Mouse (Mus musculus): Measurements from ENCODE around the gene 6030468B19Rik. TPM values are rescaled to one million over a fixed set of nuclear protein-coding genes. Genes with fewer than 3 reads are reported as not detected.

The 6030468B19Rik gene
- polyA plus RNA-seq, 1 experiment from 2014 or later: 0.42 TPM

DNA sequence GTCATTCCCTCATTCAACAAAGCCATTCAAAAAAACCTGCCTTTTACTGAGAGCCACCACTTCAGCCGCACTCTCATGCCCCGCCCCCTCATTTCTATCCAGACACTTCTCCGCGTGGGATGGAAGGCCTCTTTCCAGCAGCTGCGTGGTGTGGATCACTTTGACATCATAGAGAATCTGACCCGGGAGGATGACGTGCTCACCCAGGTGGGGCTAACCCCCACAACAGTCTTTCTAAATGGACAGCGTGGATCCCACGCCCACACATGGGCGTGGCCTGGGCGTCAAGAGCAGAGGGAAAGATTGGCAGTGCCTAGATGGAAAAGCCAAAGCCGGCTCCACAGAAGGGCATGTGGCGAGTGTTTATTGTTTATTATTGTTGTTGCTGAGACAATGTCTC lies 38.8 kb downstream of the 6030468B19Rik start:
- H3K9ac ChIP-seq: no peak overlapping the region
- peak overlapping the region; percentile 36 for H3K4me2 ChIP-seq (replicated peaks)
- H3K36me3 ChIP-seq: no peaks in the 10 kb centered on the region
- H3K27ac ChIP-seq: no peak overlapping the region
- H3K9me3 ChIP-seq: no peaks in the 10 kb centered on the region
- ATAC-seq (ENCODE audit: low FRiP score, low read depth): no peak
- H3K4me3 ChIP-seq: no peak overlapping the region
- H3K27me3 ChIP-seq (replicated peaks): no peaks in the 10 kb centered on the region
- 0 out of 2 replicates have a peak, but pooled peaks cover 7% of the 10 kb centered on the region for H3K4me1 ChIP-seq
- 26% methylated on average over 13 of the region's 13 CpGs for WGBS

GRCm38 (mm10) chr11:117838572-117838971 lies 41.1 kb downstream of the 6030468B19Rik start:
- 78% methylated on average over 2 of the region's 2 CpGs for WGBS
- Histone ChIP-seq H3K27ac (no peak overlapping the region), H3K4me2 (replicated peaks) (no peak overlapping the region), H3K9me3 (no peaks in the 10 kb centered on the region), H3K27me3 (replicated peaks) (no peaks in the 10 kb centered on the region), H3K4me1 (no peaks in the 10 kb centered on the region), H3K9ac (no peak overlapping the region), H3K4me3 (no peak overlapping the region), H3K36me3 (no peaks in the 10 kb centered on the region)
- ATAC-seq (ENCODE audit: low FRiP score, low read depth): no peak

- WGBS: 93% methylated on average over 1 of the region's 1 CpGs
- H3K36me3 ChIP-seq: no peaks in the 10 kb centered on the region
Measured at GRCm38 (mm10) chr11:117839021-117839420, 41.6 kb downstream of the 6030468B19Rik start.

DNA sequence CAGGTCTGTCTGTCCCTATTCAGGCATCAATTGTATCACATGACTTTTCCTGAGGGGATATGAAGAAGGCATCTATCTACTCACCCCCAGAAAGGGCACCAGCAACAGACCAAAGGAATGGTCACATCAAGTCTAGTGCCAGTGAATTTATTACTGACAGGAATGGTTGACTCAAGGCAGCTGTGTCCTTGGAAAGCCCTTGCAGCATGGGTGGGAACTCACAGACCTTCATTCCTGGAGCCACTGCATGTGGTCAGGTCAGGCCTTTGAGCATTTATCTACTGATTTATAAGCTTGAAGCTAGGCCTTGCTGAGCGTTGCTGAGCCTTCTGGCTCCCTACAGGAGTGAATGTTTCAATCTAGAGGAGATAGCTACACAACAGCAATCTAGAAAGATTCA lies 43.5 kb downstream of the 6030468B19Rik start:
- no peaks in the 10 kb centered on the region for H3K4me1 ChIP-seq
- no peaks in the 10 kb centered on the region for H3K9me3 ChIP-seq
- H3K9ac ChIP-seq: no peak overlapping the region
- no peak overlapping the region for H3K4me2 ChIP-seq (replicated peaks)
- WGBS: 44% methylated on average over 1 of the region's 1 CpGs
- ATAC-seq (ENCODE audit: low FRiP score, low read depth): no peak
- no peaks in the 10 kb centered on the region for H3K27me3 ChIP-seq (replicated peaks)
- no peaks in the 10 kb centered on the region for H3K36me3 ChIP-seq
- no peak overlapping the region for H3K27ac ChIP-seq
- no peak overlapping the region for H3K4me3 ChIP-seq

More at GRCm38 (mm10) chr11:117839021-117839420, 41.6 kb downstream of the 6030468B19Rik start:
- Histone ChIP-seq H3K4me3 (no peak overlapping the region), H3K27me3 (replicated peaks) (no peaks in the 10 kb centered on the region), H3K4me1 (no peaks in the 10 kb centered on the region), H3K27ac (no peak overlapping the region), H3K4me2 (replicated peaks) (no peak overlapping the region), H3K9ac (no peak overlapping the region), H3K9me3 (no peaks in the 10 kb centered on the region)
- ATAC-seq (ENCODE audit: low FRiP score, low read depth): no peak

DNA sequence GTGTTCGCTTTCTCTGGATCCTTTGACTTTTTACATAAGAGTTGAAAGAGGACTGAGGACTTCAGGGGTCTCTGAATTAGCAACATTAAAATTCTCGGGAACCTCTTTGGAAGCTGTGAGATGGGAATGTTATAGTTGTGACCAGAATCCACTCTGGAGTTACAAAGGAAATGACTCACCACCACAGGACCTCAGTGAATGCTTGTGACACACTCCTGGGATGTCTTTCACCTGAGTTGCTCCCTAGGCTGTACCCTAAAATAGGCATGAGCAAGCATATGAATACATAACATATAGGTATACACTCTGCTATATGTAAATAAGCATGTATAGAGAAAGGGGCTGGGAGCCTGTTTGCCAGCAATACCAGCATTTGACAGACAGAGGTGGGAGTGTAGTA lies 46.0 kb downstream of the 6030468B19Rik start:
- Histone ChIP-seq H3K4me1 (peaks cover 10% of the 10 kb centered on the region), H3K27ac (no peak overlapping the region), H3K4me2 (replicated peaks) (no peak overlapping the region), H3K4me3 (no peak overlapping the region), H3K9me3 (no peaks in the 10 kb centered on the region), H3K36me3 (no peaks in the 10 kb centered on the region), H3K9ac (no peak overlapping the region), H3K27me3 (replicated peaks) (no peaks in the 10 kb centered on the region)
- ATAC-seq (ENCODE audit: low FRiP score, low read depth): no peak
- WGBS: 87% methylated on average over 2 of the region's 2 CpGs

GRCm38 (mm10) chr11:117844997-117845396 lies 47.5 kb downstream of the 6030468B19Rik start:
- no peak overlapping the region for H3K9ac ChIP-seq
- H3K27me3 ChIP-seq (replicated peaks): no peaks in the 10 kb centered on the region
- H3K27ac ChIP-seq: no peak overlapping the region
- H3K4me3 ChIP-seq: no peak overlapping the region
- no peaks in the 10 kb centered on the region for H3K36me3 ChIP-seq
- no peak for ATAC-seq (ENCODE audit: low FRiP score, low read depth)
- no peaks in the 10 kb centered on the region for H3K9me3 ChIP-seq
- H3K4me2 ChIP-seq (replicated peaks): no peak overlapping the region
- H3K4me1 ChIP-seq: peaks cover 19% of the 10 kb centered on the region
- 77% methylated on average over 2 of the region's 2 CpGs for WGBS

DNA sequence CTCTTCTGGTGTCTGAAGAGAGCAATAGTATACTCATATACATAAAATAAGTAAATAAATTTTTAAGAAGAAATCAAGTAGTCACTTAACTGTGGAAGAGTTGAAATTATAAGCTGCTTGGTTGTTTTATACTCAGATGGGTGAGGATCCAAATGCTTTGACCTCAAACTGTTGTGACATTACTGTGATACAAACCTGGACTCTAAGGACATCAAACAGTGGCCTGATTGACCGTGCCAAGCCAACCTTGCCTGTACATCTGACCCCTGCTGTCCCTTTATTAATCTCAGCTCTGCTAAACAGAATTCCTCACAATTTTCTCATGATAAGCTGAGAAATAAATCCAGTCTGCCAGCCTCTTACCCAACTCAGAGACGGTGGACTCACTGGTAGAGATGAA lies 48.2 kb downstream of the 6030468B19Rik start:
- no peaks in the 10 kb centered on the region for H3K27me3 ChIP-seq (replicated peaks)
- H3K27ac ChIP-seq: no peak overlapping the region
- H3K9me3 ChIP-seq: no peaks in the 10 kb centered on the region
- H3K4me2 ChIP-seq (replicated peaks): no peak overlapping the region
- H3K9ac ChIP-seq: no peak overlapping the region
- WGBS: 90% methylated on average over 2 of the region's 2 CpGs
- no peaks in the 10 kb centered on the region for H3K36me3 ChIP-seq
- peaks cover 25% of the 10 kb centered on the region for H3K4me1 ChIP-seq
- ATAC-seq (ENCODE audit: low FRiP score, low read depth): no peak
- H3K4me3 ChIP-seq: no peak overlapping the region

- Histone ChIP-seq H3K4me3 (no peak overlapping the region), H3K4me1 (peaks cover 25% of the 10 kb centered on the region), H3K4me2 (replicated peaks) (no peak overlapping the region), H3K27ac (no peak overlapping the region), H3K36me3 (no peaks in the 10 kb centered on the region), H3K9me3 (no peaks in the 10 kb centered on the region), H3K9ac (no peak overlapping the region), H3K27me3 (replicated peaks) (no peaks in the 10 kb centered on the region)
- WGBS: 62% methylated on average over 5 of the region's 5 CpGs
- no peak for ATAC-seq (ENCODE audit: low FRiP score, low read depth)
Measured at GRCm38 (mm10) chr11:117846640-117847039, 49.2 kb downstream of the 6030468B19Rik start.

DNA sequence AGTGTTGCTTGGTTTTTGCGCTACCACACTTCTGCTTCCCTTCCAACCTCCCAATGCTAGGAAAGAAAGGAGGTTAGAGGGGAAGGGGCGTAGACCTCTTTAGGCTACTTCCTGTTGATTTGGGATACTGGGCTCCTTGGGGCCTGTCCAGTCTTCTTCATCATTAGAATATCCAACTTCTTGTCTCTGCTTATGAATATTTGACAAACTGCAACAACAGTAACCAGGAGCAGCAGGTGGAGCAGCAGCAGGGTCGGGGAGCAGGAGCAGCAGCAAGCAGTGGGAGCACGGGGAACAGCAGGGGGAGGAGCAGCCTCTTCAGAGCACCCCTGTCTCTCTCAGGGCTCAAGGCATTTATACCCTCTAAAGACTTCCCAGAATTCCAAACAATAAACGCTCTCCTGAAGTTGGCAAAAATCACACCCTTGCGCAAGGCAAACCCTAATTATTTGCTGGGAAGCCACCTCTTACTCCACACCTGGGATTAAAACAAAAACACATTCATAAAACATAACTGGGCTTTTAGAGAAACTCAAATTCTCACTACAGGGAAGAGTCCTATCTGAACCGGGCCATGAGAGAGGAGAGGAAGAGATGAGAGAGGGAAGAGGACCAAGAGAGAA lies 50.2 kb downstream of the 6030468B19Rik start:
- no peak for ATAC-seq (ENCODE audit: low FRiP score, low read depth)
- H3K27ac ChIP-seq: no peak overlapping the region
- peak overlapping the region; percentile 91 for H3K4me2 ChIP-seq (replicated peaks)
- peaks cover 5% of the 10 kb centered on the region for H3K36me3 ChIP-seq
- H3K9me3 ChIP-seq: no peaks in the 10 kb centered on the region
- no peak overlapping the region for H3K9ac ChIP-seq
- peaks cover 25% of the 10 kb centered on the region for H3K4me1 ChIP-seq
- WGBS: 82% methylated on average over 7 of the region's 7 CpGs
- no peak overlapping the region; the same call in 1 of the 2 replicates for H3K4me3 ChIP-seq
- H3K27me3 ChIP-seq (replicated peaks): no peaks in the 10 kb centered on the region

GRCm38 (mm10) chr11:117848271-117848984 lies 51.0 kb downstream of the 6030468B19Rik start:
- H3K4me2 ChIP-seq (replicated peaks): peak overlapping the region; percentile 91
- H3K4me3 ChIP-seq: peak overlapping the region; percentile 61
- no peaks in the 10 kb centered on the region for H3K27me3 ChIP-seq (replicated peaks)
- ATAC-seq (ENCODE audit: low FRiP score, low read depth): peak; percentile 88
- no peaks in the 10 kb centered on the region for H3K9me3 ChIP-seq
- H3K4me1 ChIP-seq: peaks cover 25% of the 10 kb centered on the region
- peak overlapping the region; percentile 77 for H3K9ac ChIP-seq
- H3K36me3 ChIP-seq: peaks cover 11% of the 10 kb centered on the region
- peak overlapping the region; percentile 91 for H3K27ac ChIP-seq
- 12% methylated on average over 19 of the region's 19 CpGs for WGBS

GRCm38 (mm10) chr11:117848985-117849671 lies 51.7 kb downstream of the 6030468B19Rik start, which contains the start of gene Birc5:
Birc5 (plus strand) TSS chr11:117849251.
- Histone ChIP-seq H3K27ac (peak within 1 kb of the TSS; percentile 91), H3K4me1 (peaks cover 25% of the 10 kb centered on the region), H3K4me3 (peak within 1 kb of the TSS; percentile 61), H3K27me3 (replicated peaks) (no peaks in the 10 kb centered on the region), H3K9me3 (no peaks in the 10 kb centered on the region), H3K36me3 (peaks cover 18% of the 10 kb centered on the region), H3K4me2 (replicated peaks) (peak within 1 kb of the TSS; percentile 91), H3K9ac (peak within 1 kb of the TSS; percentile 77)
- 0% methylated on average over 51 of the region's 51 CpGs for WGBS
- peak; percentile 93 for ATAC-seq (ENCODE audit: low FRiP score, low read depth)

- WGBS: 93% methylated on average over 3 of the region's 3 CpGs
Measured at GRCm38 (mm10) chr11:117852875-117853274, 55.4 kb downstream of the 6030468B19Rik start.

More at GRCm38 (mm10) chr11:117852875-117853274, 55.4 kb downstream of the 6030468B19Rik start:
- H3K9me3 ChIP-seq: no peaks in the 10 kb centered on the region
- H3K4me3 ChIP-seq: no peak overlapping the region
- peaks cover 49% of the 10 kb centered on the region for H3K36me3 ChIP-seq
- no peak overlapping the region for H3K4me2 ChIP-seq (replicated peaks)
- H3K27me3 ChIP-seq (replicated peaks): no peaks in the 10 kb centered on the region
- ATAC-seq (ENCODE audit: low FRiP score, low read depth): no peak
- H3K4me1 ChIP-seq: peaks cover 21% of the 10 kb centered on the region
- no peak overlapping the region for H3K27ac ChIP-seq
- H3K9ac ChIP-seq: no peak overlapping the region
